Mouse (Mus musculus) kidney, adult 11 months (tissue): ENCODE results near the gene Uncx.

Experiments used
- DNase-seq: peaks from one replicate; pipeline ENCODE4 v3.0.0; 2022

Gene Uncx

GRCm38 (mm10) chr5:139543650-139544270 is 466 bp downstream of the Uncx start:
- DNase-seq = no peak

GRCm38 (mm10) chr5:139544271-139545135 is 1.2 kb downstream of the Uncx start:
- DNase-seq = no peak

DNA sequence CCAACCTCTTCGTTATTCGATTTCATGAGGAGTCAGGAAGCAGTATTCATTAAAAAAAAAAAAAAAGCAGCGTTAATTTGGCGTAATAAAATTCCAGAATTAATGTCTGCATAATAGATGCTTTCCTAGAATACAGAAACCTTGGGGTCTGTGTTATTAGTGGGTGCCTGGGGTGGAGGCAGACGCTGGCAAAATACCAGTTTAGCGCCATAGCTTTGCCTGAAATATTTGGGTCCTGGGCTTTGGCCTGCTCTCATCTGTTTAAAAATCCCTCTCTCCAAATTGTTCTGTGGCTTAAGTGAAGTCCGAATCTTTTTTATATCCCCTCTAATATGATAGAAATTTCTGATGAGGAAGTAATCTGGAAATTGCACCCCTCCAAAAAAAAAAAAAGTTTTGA is 1.9 kb downstream of the Uncx start:
- no peak for DNase-seq

- no peak for DNase-seq
Measured at GRCm38 (mm10) chr5:139545673-139546335, 2.5 kb downstream of the Uncx start.

DNA sequence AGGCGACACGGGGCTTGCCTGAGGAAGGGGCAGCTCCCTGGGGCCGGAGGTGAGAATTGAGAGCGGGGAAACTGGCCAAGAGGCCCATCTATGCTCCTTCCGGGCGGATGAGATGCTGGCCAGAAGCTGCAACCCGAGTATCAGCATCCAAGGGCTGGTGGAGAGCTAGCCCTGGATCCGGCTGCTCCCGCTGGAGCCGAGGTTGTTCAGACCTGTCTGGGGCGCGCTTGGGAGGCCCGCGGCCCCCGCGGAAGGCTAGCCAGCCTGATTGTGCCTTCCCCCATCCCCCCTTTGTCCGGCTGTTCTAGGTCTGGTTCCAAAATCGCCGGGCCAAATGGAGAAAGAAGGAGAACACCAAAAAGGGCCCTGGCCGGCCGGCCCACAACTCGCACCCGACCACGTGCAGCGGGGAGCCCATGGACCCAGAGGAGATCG is 3.1 kb downstream of the Uncx start:
- DNase-seq = no peak

- no peak for DNase-seq
Measured at GRCm38 (mm10) chr5:139546771-139547420, 3.6 kb downstream of the Uncx start.

DNA sequence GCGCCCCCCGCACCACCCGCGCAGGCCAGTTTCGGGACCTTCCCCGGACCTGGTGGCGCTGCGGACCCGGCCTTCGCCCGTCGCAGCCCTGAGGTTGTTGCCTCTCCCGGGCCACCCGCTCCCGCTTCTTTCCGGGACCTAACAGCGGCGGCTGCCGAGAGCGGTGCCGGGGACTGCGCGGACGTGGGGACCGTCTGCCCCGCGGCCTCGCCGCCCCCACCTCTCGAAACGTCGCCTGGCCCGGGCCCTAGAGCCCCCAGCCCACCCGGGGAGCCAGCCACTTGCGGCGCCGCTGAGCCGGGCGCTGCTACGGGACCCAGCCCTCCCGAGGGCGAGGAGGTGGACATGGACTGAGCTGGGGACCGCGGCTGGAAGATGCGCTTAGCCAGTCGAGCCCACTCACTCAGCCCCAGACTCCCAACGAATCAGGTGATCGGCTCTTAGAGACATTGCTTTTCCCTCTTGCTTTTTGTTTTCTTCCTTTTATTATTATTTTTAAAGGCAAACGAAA is 4.2 kb downstream of the Uncx start:
- DNase-seq = no peak

- DNase-seq = no peak
Measured at GRCm38 (mm10) chr5:139553446-139554273, 10.4 kb downstream of the Uncx start.

DNA sequence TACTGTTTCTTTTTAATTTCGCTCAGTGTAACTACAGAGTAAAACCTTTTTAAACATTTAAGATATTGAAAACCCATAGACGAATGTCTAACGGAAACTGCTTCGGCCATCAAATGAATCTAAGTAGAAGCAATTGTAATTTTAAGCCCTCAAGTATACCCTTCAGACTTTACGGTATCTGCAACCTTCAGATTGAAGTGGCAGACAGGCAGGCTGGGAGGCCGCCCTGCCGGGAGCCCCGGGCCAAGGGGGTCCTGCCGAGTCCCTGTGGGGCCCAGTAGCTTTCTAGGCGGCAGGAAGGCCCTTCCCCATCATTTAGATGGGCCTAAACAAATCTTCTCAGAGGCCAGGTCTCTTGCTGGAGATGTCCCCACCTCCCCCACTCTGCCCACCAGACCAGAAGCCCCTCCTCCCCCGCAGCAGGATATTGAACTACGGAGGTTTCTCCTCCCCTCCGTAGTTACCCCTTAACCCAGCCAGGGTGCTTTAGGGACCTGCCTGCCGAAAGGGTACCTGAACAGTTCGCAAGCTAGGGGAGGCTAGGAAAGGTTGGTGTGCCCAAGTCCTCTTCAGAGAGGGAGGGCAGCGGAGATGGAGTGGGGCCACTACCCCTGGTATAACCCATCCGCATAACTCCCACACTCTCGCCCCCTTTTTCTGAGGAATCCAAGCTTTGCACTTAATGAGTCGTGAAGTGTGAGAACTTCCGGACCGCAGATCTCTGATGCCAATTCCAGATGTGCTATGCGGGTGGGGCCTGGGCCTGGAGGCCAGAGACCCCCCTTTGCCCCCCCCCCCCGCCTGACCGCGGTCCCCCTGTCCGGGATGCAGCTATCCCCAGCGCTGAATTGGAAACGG is 11.4 kb downstream of the Uncx start:
- DNase-seq = no peak

DNA sequence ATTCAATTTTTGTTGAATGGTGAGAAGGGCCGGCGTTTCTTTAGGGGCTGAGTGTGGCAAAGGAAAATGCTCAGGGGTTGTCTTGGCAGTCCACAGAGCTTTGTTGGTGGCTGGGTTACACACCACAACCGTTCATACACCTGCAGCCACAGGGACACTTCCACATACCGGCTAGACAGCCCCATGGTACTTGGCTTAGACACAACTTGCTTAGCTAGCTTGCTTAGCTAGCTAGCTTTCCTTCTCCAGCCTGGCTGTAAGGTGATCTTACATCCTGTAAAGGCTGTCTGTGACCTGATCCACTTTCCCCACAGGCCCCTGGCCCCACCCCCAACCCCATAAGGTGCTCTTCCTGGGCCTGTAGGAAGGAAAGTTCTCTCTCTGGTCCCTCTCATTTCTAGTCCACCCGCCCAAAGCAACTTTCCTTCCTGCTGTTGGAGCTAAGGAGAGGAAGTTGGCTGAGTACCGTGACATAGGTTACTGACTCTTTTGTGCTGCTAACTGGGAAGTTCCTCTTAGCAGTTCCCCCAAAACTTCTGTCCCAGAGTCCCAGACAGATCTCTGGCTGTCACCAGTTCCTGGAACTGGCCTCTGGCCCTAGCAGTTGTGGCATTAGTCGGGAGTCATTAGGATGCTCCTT is 12.3 kb downstream of the Uncx start:
- no peak for DNase-seq

GRCm38 (mm10) chr5:139556116-139556678 is 12.9 kb downstream of the Uncx start:
- no peak for DNase-seq

DNA sequence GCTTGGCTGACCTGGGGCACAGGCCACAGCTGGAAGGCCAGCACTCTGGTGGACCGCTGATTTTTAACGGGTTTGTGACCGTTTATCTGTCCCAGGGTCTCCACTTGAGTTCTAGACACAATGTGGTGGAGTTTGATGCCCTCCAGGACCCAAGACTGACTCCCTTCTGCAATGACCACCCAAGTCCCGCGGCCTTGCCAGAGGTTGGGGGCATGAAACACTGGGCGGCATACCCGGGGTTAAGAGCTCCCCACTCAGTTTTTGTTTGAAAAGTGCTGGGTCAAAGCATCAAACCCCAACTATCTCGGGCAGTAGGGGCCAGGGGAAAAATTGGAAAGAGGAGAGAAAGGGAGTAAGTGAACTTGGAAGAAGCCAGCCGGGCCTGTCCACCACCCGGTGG is 13.8 kb downstream of the Uncx start:
- no peak for DNase-seq

GRCm38 (mm10) chr5:139557531-139558467 is 14.5 kb downstream of the Uncx start:
- DNase-seq = no peak

DNA sequence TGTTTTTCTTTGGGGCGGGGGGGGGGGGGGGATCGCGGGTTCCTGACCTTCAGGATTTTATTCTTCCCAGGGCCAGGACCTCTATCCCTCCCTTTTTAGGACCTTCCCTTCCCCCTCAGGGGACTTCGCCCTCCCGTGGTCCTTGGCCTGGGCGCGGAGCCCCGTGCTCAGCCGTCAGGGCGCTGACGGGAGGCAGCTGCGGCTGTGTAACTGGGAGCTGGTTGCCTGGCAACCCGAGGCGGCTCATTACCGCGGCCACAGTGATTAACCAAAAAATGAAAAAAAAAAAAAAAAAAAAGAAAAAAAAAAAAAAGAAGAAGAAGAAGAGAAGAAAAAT is 15.1 kb downstream of the Uncx start:
- no peak for DNase-seq

DNA sequence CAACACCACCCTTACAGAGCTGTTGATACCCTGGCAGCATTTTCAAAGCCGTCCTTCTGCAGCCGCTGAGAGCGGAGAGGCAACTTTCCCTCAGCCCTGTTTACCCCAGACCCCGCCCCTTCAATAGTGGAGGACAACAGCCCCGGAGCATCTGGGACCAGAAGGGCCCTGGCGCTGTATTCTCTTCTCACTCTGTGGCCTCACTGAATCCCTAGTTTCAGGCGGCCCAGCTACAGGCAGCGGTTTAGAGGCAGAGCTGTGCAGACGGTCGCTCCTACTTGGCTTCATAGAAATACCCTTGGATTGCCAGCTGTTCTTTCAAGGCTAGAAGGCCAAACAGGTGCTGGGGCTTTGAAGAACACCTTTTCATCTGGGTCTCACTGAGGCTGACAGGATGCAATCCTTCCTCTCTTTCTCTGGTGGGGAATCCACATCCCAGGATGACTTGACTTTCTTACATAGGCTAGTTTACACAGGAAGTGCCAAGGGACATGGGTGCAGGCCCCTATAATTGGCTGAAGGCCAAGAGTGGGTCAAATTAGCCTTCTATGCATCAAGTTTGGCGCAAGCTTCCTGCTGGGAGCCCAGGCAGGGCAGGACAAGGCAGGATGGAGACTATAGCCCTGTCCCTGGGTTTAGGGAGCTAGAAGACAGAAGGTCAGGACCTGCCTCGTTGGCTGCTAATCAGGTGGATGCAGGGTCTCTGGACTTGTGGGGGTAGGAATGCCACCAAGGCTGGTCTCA is 15.8 kb downstream of the Uncx start:
- no peak for DNase-seq

- no peak for DNase-seq
Measured at GRCm38 (mm10) chr5:139559782-139560181, 16.5 kb downstream of the Uncx start.

DNA sequence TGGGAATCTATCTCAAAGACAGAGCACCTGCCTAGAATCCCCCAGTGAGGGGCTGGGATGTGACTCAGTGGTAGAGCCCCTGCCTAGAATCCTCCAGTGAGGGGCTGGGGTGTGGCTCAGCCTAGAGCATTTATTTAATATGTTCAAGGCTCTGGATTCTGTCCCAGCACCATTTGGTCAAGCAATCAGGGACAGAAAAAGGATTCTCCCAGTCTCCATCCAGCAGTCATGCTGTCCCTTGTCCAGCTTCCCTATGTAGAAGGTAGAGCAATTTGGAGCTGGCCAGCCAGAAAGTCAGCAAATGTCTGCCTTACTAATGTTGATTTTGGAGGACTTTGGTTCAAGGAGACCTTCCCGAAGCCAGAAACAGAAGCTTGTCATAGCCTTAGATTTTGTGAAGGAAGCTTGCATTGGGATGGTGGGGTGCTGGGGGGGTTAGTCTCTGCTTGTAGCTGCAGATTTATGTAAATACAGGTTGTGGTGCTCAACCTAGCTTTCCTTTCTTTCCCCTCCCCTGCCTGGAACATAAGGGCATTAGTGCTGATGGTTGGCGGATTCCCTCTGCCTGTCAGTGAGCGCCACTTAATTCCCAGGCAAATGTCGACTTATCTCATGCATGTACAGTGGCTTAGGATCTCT is 18.2 kb downstream of the Uncx start:
- no peak for DNase-seq

- DNase-seq = no peak
Measured at GRCm38 (mm10) chr5:139564663-139565062, 21.4 kb downstream of the Uncx start.
